In genomic region chr2:46307582-46308153, GRCm38 (mm10) we compare ENCODE assay signal across 22 mouse cellular contexts.
DNase-seq lines count a peak whose midpoint lies in the region; ATAC-seq and TF ChIP-seq lines count a peak whose summit lies in the region.
"Had no signal": no experiment of that assay in that cellular context is flagged by ENCODE, and none has a peak within 500 bp of the region (broad histone marks: within the 10 kb centered on the region; RNA-seq: fewer than 3 reads in every experiment).

No protein-coding gene starts in this region.

- H3K27me3 ChIP-seq in MEL (ENCODE audit: control insufficient read depth in 1 of 2, insufficient read depth in 2 of 2, low read length in 2 of 2): no peaks in the 10 kb centered on the region
- H3K27me3 ChIP-seq in midbrain, embryonic 13.5 days: no peaks in the 10 kb centered on the region
- H3K27me3 ChIP-seq: embryonic facial prominence, embryonic 12.5 days; embryonic facial prominence, embryonic 15.5 days; hindbrain, embryonic 12.5 days; hindbrain, embryonic 15.5 days; Patski had no signal

- H3K79me2 ChIP-seq in MEL (ENCODE audit: control insufficient read depth, insufficient read depth, low read length, poor library complexity): no peaks in the 10 kb centered on the region

- no peak overlapping the region for H3K9ac ChIP-seq in MEL (ENCODE audit: control insufficient read depth, low read depth, low read length, poor library complexity, severe bottlenecking)
- no peak overlapping the region for H3K9ac ChIP-seq in midbrain, embryonic 13.5 days (replicated peaks)
- H3K9ac ChIP-seq: embryonic facial prominence, embryonic 12.5 days; embryonic facial prominence, embryonic 15.5 days; hindbrain, embryonic 12.5 days; hindbrain, embryonic 15.5 days had no signal

- H3K4me3 ChIP-seq in MEL (ENCODE audit: control insufficient read depth in 1 of 2, insufficient read depth in 1 of 2, low read depth in 2 of 2, low read length in 2 of 2): no peak overlapping the region
- no peak overlapping the region for H3K4me3 ChIP-seq in midbrain, embryonic 13.5 days (replicated peaks)
- H3K4me3 ChIP-seq: embryonic facial prominence, embryonic 12.5 days; embryonic facial prominence, embryonic 15.5 days; hindbrain, embryonic 12.5 days; hindbrain, embryonic 15.5 days had no signal

- TF ChIP-seq RAD21 in MEL (IDR thresholded peaks at IDR 0.05; ENCODE audit: low read depth, low read length): no peak

- DNase-seq in 3T3-L1 (ENCODE audit: low read depth, low spot score) (peak; percentile 8), MEL (ENCODE audit: low read depth, low spot score) (peak; percentile 6)
- DNase-seq in CD4-positive, CD25-positive, alpha-beta regulatory T cell, adult 2 months (ENCODE audit: low read depth, low spot score): peak; percentile 8
- DNase-seq in heart, adult 8-10 months (ENCODE audit: low spot score): no peak
- no peak for DNase-seq in layer of hippocampus, adult 9-10 months (ENCODE audit: low spot score)
- DNase-seq: adrenal gland, postnatal 14 days; cerebellum, adult 11 months; cerebellum, adult 2 months; cerebellum, adult 9-11 months; cerebellum, postnatal 25 days; gastrocnemius, postnatal 25 days; heart, adult 18-20 months had no signal

- peaks cover 0 to 4% of the 10 kb centered on the region in 2 experiments; a peak in 2 of 4 replicates for H3K36me3 ChIP-seq in MEL (ENCODE audit: control insufficient read depth in 1 of 2, insufficient read depth in 2 of 2, low read length in 2 of 2)
- H3K36me3 ChIP-seq in midbrain, embryonic 13.5 days: no peaks in the 10 kb centered on the region
- H3K36me3 ChIP-seq: embryonic facial prominence, embryonic 12.5 days; embryonic facial prominence, embryonic 15.5 days; hindbrain, embryonic 12.5 days; hindbrain, embryonic 15.5 days had no signal

- ATAC-seq in inflammation-experienced regulatory T-cells, adult 6 months: peak; percentile 67
- ATAC-seq in midbrain, embryonic 13.5 days: no peak
- ATAC-seq: forebrain, embryonic 14.5 days; intestine, embryonic 16.5 days; Patski had no signal

- TF ChIP-seq POLR2A in MEL (IDR thresholded peaks at IDR 0.05; ENCODE audit: control insufficient read depth in 1 of 2, insufficient read depth in 1 of 2, low read depth in 1 of 2, low read length in 2 of 2, poor library complexity in 1 of 2): no peak

- H3K9me3 ChIP-seq in MEL (replicated peaks; ENCODE audit: insufficient read depth, low read length): no peaks in the 10 kb centered on the region
- no peaks in the 10 kb centered on the region for H3K9me3 ChIP-seq in midbrain, embryonic 13.5 days
- H3K9me3 ChIP-seq: embryonic facial prominence, embryonic 12.5 days; embryonic facial prominence, embryonic 15.5 days; hindbrain, embryonic 12.5 days; hindbrain, embryonic 15.5 days had no signal

- WGBS in midbrain, embryonic 13.5 days: 93% methylated on average over 2 of the region's 2 CpGs

- no peak overlapping the region for H3K4me2 ChIP-seq in midbrain, embryonic 13.5 days (replicated peaks)
- H3K4me2 ChIP-seq: embryonic facial prominence, embryonic 12.5 days; embryonic facial prominence, embryonic 15.5 days; heart, embryonic 11.5 days; hindbrain, embryonic 12.5 days; hindbrain, embryonic 15.5 days had no signal

- 0 out of 4 replicates have a peak, but pooled peaks of 1 of the 2 experiments have one; percentile 11 for TF ChIP-seq EP300 in MEL (IDR thresholded peaks at IDR 0.05; ENCODE audit: low read depth in 1 of 2, low read length in 2 of 2)

- peaks cover 0 to 2% of the 10 kb centered on the region in 2 experiments; a peak in 1 of 4 replicates for H3K4me1 ChIP-seq in MEL (ENCODE audit: control insufficient read depth in 1 of 2, insufficient read depth in 2 of 2, low read length in 2 of 2)
- H3K4me1 ChIP-seq in midbrain, embryonic 13.5 days (replicated peaks): no peaks in the 10 kb centered on the region
- H3K4me1 ChIP-seq: embryonic facial prominence, embryonic 12.5 days; embryonic facial prominence, embryonic 15.5 days; hindbrain, embryonic 12.5 days; hindbrain, embryonic 15.5 days had no signal

- H3K27ac ChIP-seq in MEL (ENCODE audit: control insufficient read depth, low read depth, low read length): no peak overlapping the region
- no peak overlapping the region for H3K27ac ChIP-seq in midbrain, embryonic 13.5 days
- H3K27ac ChIP-seq: embryonic facial prominence, embryonic 12.5 days; embryonic facial prominence, embryonic 15.5 days; hindbrain, embryonic 12.5 days; hindbrain, embryonic 15.5 days had no signal

- TF ChIP-seq CTCF in MEL (IDR thresholded peaks at IDR 0.05 in 2 of 3, conservative IDR thresholded peaks at IDR 0.05 in 1 of 3; ENCODE audit: control insufficient read depth in 1 of 3, insufficient read depth in 1 of 3, low read depth in 2 of 3, low read length in 3 of 3, poor library complexity in 1 of 3, severe bottlenecking in 1 of 3): no peak

TF ChIP-seq in MEL, 35 proteins besides CTCF, POLR2A, EP300 and RAD21:
- TF ChIP-seq ZNF384 (IDR thresholded peaks at IDR 0.05; ENCODE audit: low read depth, low read length): peak; percentile 58
- TF ChIP-seq GATA1 (IDR thresholded peaks at IDR 0.05; ENCODE audit: low read depth, low read length): peak; percentile 62
- no peak for TF ChIP-seq ZKSCAN1 (IDR thresholded peaks at IDR 0.05; ENCODE audit: low read depth, low read length)
- no peak for TF ChIP-seq USF2 (IDR thresholded peaks at IDR 0.05; ENCODE audit: borderline replicate concordance in 1 of 2, insufficient read depth in 1 of 2, low read depth in 1 of 2, low read length in 2 of 2)

Comparison
In these comparisons a context has a peak if more than half of its experiments do, and no peak if none do; other contexts are left out.
1. DNase-seq: peak in 3T3-L1 (single experiment), CD4-positive, CD25-positive, alpha-beta regulatory T cell, adult 2 months (single experiment) and MEL (single experiment); none in heart, adult 8-10 months (single experiment) and layer of hippocampus, adult 9-10 months (single experiment).